8 mouse cellular contexts compared by ENCODE assay signal in the genomic region with DNA sequence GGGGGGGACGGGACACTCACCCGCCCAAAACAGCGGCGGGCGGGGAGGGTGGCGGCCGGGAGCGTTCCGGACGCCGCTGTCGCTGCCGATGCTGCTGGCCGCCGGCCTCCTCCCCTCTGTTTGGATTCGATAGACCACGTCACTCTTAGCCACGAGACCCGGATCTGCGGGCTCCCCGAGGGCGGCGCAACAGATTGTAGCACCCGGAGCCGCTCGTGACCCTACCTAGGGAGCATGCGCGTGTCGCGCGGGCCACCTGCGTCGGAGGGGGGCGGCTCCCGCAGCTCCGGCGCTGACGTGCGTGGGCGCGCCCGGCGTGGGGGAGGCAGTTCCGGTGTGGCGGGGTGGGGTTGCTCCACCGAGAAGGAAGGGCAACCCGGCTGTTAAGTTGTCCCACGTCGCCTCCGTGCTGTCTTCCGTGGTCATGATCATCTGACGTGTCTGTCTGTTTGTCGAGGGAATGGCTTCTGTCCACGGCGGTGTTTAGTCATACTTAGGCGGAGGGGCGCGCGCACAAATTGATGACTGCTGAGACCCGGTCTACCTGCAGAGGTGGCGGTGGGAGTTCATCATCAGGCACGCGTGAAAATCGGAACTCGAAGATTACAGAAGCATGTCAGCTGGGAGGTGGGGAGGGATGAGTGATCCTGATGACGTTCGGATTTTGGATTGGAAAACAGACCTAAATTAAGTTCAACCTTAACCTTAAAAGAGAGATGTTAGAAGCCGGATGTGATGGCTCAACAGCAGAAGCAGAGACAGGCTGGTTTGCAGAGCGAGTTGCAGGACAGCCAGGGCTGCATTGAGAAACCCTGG. TPM values are rescaled to one million over a fixed set of nuclear protein-coding genes. Genes with fewer than 3 reads are reported as not detected.
DNase-seq lines count a peak whose midpoint lies in the region; ATAC-seq and TF ChIP-seq lines count a peak whose summit lies in the region.

A gene (minus strand): TSS at position 118 of the 816 bp plus-strand sequence.

- peak within 1 kb of the TSS; percentile 87 for H3K4me2 ChIP-seq in lung, embryonic 16.5 days (ENCODE audit: low read depth, low read length)

- peak within 1 kb of the TSS; percentile 88 for H3K4me3 ChIP-seq in hindbrain, embryonic 10.5 days
- peak within 1 kb of the TSS; percentile 93 for H3K4me3 ChIP-seq in lung, embryonic 16.5 days (ENCODE audit: low read length)
- peak within 1 kb of the TSS; percentile 83 for H3K4me3 ChIP-seq in thymus, adult 2 months (ENCODE audit: control insufficient read depth, insufficient read depth, low read length)

- peak; percentile 98 for DNase-seq in Muller cell, postnatal 12 days (ENCODE audit: inconsistent ontology term)
- DNase-seq in cerebellum, adult 9-10 months, result peak; percentile 96
- DNase-seq in hindbrain, embryonic 10.5 days (ENCODE audit: low spot score), result peak; percentile 88
- DNase-seq in layer of hippocampus, adult 9-11 months, result peak; percentile 97
- DNase-seq in ovary, adult 18-20 months (ENCODE audit: low spot score), result peak; percentile 95
- peak; percentile 95 for DNase-seq in thymus, adult 2 months

- peaks cover 3% of the 10 kb centered on the region; the same call in 1 of the 2 replicates for H3K27me3 ChIP-seq in hindbrain, embryonic 10.5 days (ENCODE audit: insufficient read depth, poor library complexity, severe bottlenecking)
- H3K27me3 ChIP-seq in lung, embryonic 16.5 days (ENCODE audit: control insufficient read depth, insufficient read depth, low read depth, low read length), result no peaks in the 10 kb centered on the region
- H3K27me3 ChIP-seq in thymus, adult 2 months (ENCODE audit: control insufficient read depth, insufficient read depth, low read length), result no peaks in the 10 kb centered on the region

- peak within 1 kb of the TSS; percentile 92 for H3K9ac ChIP-seq in lung, embryonic 16.5 days (ENCODE audit: low read length)

- peak; percentile 89 for TF ChIP-seq POLR2A in thymus, adult 2 months (IDR thresholded peaks at IDR 0.05; ENCODE audit: control insufficient read depth, extremely low read depth, insufficient read depth, low read length, poor library complexity)

- no peaks in the 10 kb centered on the region for H3K36me3 ChIP-seq in hindbrain, embryonic 10.5 days
- H3K36me3 ChIP-seq in lung, embryonic 16.5 days (ENCODE audit: control insufficient read depth, insufficient read depth, low read length), result no peaks in the 10 kb centered on the region
- H3K36me3 ChIP-seq in thymus, adult 2 months (ENCODE audit: control insufficient read depth, insufficient read depth, low read length), result no peaks in the 10 kb centered on the region

- 0 out of 2 replicates have a peak, but pooled peaks have one; percentile 37 for TF ChIP-seq CTCF in thymus, adult 2 months (IDR thresholded peaks at IDR 0.05; ENCODE audit: borderline replicate concordance, control insufficient read depth, extremely low read depth, insufficient read depth, low read length, poor library complexity)

- H3K4me1 ChIP-seq in hindbrain, embryonic 10.5 days (replicated peaks), result peaks cover 18% of the 10 kb centered on the region
- H3K4me1 ChIP-seq in lung, embryonic 16.5 days (replicated peaks; ENCODE audit: control insufficient read depth, insufficient read depth, low read length), result peaks cover 14% of the 10 kb centered on the region
- peaks cover 11% of the 10 kb centered on the region for H3K4me1 ChIP-seq in thymus, adult 2 months (replicated peaks; ENCODE audit: control insufficient read depth, insufficient read depth, low read length)

- H3K9me3 ChIP-seq in hindbrain, embryonic 10.5 days, result no peaks in the 10 kb centered on the region
- no peaks in the 10 kb centered on the region for H3K9me3 ChIP-seq in lung, embryonic 16.5 days (ENCODE audit: control insufficient read depth, low read length)

- ATAC-seq in frontal cortex, adult (ENCODE audit: low TSS enrichment), result peak; percentile 88
- peak; percentile 97 for ATAC-seq in lung, embryonic 16.5 days (ENCODE audit: low read depth)

- WGBS in hindbrain, embryonic 10.5 days, result under 1% methylated on average over 69 of the region's 69 CpGs
- WGBS in lung, embryonic 16.5 days, result under 1% methylated on average over 61 of the region's 69 CpGs
- WGBS in thymus, adult 2 months, result under 1% methylated on average over 69 of the region's 69 CpGs

- peak within 1 kb of the TSS; percentile 96 for H3K27ac ChIP-seq in hindbrain, embryonic 10.5 days
- peak within 1 kb of the TSS; percentile 96 for H3K27ac ChIP-seq in lung, embryonic 16.5 days (ENCODE audit: low read length)
- peak within 1 kb of the TSS; percentile 85 for H3K27ac ChIP-seq in thymus, adult 2 months (ENCODE audit: control insufficient read depth, insufficient read depth, low read length)

RNA-seq across cellular contexts. Expression of the gene that starts here (rescaled TPM):
- not detected in 2 replicates for polyA plus RNA-seq in hindbrain, embryonic 10.5 days (2016; fragmentation: Nextera tagmentation; extraction: Ambion mirVana)
- not detected in 2 replicates for polyA plus RNA-seq in lung, embryonic 16.5 days (2015; fragmentation: Nextera tagmentation; extraction: Ambion mirVana)
- polyA plus RNA-seq in thymus, adult 2 months (2012; rRNA removed), result not detected in 2 replicates

Comparison
In these comparisons a context has a peak if more than half of its experiments do, and no peak if none do; other contexts are left out.
1. Peak in every context shown above with its lines: DNase-seq, ATAC-seq, H3K4me3 ChIP-seq and H3K27ac ChIP-seq.
2. Peak in DNase-seq, H3K4me3 ChIP-seq and H3K27ac ChIP-seq in hindbrain, embryonic 10.5 days; RNA of the gene not detected or under 1 TPM.
3. Peak in ATAC-seq, H3K4me3 ChIP-seq, H3K27ac ChIP-seq, H3K9ac ChIP-seq and H3K4me2 ChIP-seq in lung, embryonic 16.5 days; RNA of the gene not detected or under 1 TPM.
4. Peak in DNase-seq, H3K4me3 ChIP-seq and H3K27ac ChIP-seq in thymus, adult 2 months; RNA of the gene not detected or under 1 TPM.